Mouse (Mus musculus): ENCODE measurements around the gene Rpl36al. TPM values are rescaled to one million over a fixed set of nuclear protein-coding genes. Genes with fewer than 3 reads are reported as not detected.
A peak's percentile ranks its signal among the peaks of the same experiment; 100 is the strongest.

Rpl36al gene
- polyA plus RNA-seq, 1 experiment from 2014 or later, result 629 TPM

DNA sequence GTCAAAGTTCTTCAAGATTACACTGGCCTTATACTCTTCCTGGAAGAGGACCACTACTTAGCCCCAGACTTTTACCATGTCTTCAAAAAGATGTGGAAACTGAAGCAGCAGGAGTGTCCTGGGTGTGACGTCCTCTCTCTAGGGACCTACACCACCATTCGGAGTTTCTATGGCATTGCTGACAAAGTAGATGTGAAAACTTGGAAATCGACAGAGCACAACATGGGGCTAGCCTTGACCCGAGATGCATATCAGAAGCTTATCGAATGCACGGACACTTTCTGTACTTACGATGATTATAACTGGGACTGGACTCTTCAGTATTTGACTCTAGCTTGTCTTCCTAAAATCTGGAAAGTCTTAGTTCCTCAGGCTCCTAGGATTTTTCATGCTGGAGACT is 1.5 kb upstream of the Rpl36al start:
- peak overlapping the region; percentile 76 for H3K4me3 ChIP-seq (ENCODE audit: low read depth, low read length)
- peak overlapping the region; percentile 84; the same call in 1 of the 2 replicates for H3K9ac ChIP-seq (replicated peaks; ENCODE audit: low read depth, low read length)
- no peak overlapping the region for H3K27ac ChIP-seq (ENCODE audit: low read length)
- peaks cover 18% of the 10 kb centered on the region for H3K36me3 ChIP-seq (ENCODE audit: control insufficient read depth, insufficient read depth, low read length)
- WGBS, result 78% methylated on average over 7 of the region's 7 CpGs
- H3K27me3 ChIP-seq (ENCODE audit: control insufficient read depth, insufficient read depth, low read length), result no peaks in the 10 kb centered on the region
- peak overlapping the region; percentile 94 for H3K4me2 ChIP-seq (replicated peaks; ENCODE audit: low read depth, low read length)
- ATAC-seq (ENCODE audit: insufficient number of reproducible peaks, insufficient read depth, low FRiP score, low read depth), result no peak
- no peaks in the 10 kb centered on the region for H3K9me3 ChIP-seq (ENCODE audit: control insufficient read depth, low read depth, low read length)
- H3K4me1 ChIP-seq (ENCODE audit: control insufficient read depth, insufficient read depth, low read length), result peaks cover 15% of the 10 kb centered on the region

DNA sequence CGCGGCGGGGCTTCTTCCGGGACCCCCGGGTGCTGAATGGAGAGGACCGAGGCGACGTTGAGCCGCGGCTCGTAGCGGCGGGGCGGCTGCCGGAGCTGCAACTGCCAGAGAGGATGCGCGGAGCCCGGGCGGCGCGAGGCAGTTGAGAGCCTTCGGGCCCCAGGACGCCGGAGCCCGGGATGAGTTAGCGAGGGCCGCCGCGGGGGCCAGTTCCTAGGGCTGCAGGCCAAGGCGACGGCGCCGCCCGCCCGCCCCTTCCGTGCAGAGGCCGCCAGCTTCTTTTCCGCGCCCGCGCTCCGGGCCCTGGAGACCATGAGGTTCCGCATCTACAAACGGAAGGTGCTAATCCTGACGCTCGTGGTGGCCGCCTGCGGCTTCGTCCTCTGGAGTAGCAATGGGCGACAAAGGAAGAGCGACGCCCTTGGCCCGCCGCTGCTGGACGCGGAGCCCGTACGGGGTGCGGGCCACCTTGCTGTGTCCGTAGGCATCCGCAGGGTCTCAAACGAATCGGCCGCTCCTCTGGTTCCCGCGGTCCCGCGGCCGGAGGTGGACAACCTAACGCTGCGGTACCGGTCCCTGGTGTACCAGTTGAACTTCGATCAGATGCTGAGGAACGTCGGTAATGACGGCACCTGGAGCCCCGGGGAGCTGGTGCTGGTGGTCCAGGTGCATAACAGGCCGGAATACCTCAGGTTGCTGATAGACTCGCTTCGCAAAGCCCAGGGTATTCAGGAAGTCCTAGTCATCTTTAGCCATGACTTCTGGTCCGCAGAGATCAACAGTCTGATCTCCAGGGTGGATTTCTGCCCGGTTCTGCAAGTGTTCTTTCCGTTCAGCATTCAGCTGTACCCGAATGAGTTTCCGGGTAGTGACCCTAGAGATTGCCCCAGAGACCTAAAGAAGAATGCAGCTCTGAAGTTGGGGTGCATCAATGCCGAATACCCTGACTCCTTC is 736 bp upstream of the Rpl36al start:
- Histone ChIP-seq H3K27me3 (ENCODE audit: control insufficient read depth, insufficient read depth, low read length) (no peaks in the 10 kb centered on the region), H3K4me1 (ENCODE audit: control insufficient read depth, insufficient read depth, low read length) (peaks cover 15% of the 10 kb centered on the region), H3K4me3 (ENCODE audit: low read depth, low read length) (peak overlapping the region; percentile 76), H3K9me3 (ENCODE audit: control insufficient read depth, low read depth, low read length) (no peaks in the 10 kb centered on the region), H3K36me3 (ENCODE audit: control insufficient read depth, insufficient read depth, low read length) (peaks cover 12% of the 10 kb centered on the region), H3K9ac (replicated peaks; ENCODE audit: low read depth, low read length) (peak overlapping the region; percentile 84), H3K4me2 (replicated peaks; ENCODE audit: low read depth, low read length) (peak overlapping the region; percentile 94), H3K27ac (ENCODE audit: low read length) (peak overlapping the region; percentile 85; the same call in 1 of the 2 replicates)
- peak; percentile 59; the same call in 1 of the 2 replicates for ATAC-seq (ENCODE audit: insufficient number of reproducible peaks, insufficient read depth, low FRiP score, low read depth)
- 2% methylated on average over 75 of the region's 86 CpGs for WGBS

DNA sequence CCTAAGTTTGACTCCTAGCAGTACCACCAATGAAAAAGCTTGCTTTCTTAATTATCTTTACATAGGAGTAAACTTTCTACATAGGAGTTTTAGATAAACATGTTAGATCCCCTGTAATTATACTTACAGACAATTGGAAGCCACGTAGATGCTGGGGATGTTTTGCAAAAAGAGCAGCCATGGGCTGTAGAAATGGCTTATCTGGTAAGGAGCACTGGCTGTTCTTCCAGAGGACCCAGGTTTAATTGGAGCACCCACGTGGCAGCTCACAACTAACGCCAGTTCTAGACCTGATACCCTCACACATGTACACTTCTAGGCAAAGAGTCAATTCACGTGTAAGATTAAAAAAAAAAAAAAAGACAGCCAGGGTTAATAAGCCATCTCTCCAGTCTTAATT is 2.1 kb downstream of the Rpl36al start:
- Histone ChIP-seq H3K36me3 (ENCODE audit: control insufficient read depth, insufficient read depth, low read length) (peaks cover 7% of the 10 kb centered on the region), H3K27me3 (ENCODE audit: control insufficient read depth, insufficient read depth, low read length) (no peaks in the 10 kb centered on the region), H3K4me3 (ENCODE audit: low read depth, low read length) (no peak overlapping the region), H3K4me2 (replicated peaks; ENCODE audit: low read depth, low read length) (no peak overlapping the region), H3K9me3 (ENCODE audit: control insufficient read depth, low read depth, low read length) (no peaks in the 10 kb centered on the region), H3K9ac (replicated peaks; ENCODE audit: low read depth, low read length) (no peak overlapping the region), H3K4me1 (ENCODE audit: control insufficient read depth, insufficient read depth, low read length) (peaks cover 9% of the 10 kb centered on the region), H3K27ac (ENCODE audit: low read length) (no peak overlapping the region)
- WGBS, result 91% methylated on average over 4 of the region's 4 CpGs
- ATAC-seq (ENCODE audit: insufficient number of reproducible peaks, insufficient read depth, low FRiP score, low read depth), result no peak

DNA sequence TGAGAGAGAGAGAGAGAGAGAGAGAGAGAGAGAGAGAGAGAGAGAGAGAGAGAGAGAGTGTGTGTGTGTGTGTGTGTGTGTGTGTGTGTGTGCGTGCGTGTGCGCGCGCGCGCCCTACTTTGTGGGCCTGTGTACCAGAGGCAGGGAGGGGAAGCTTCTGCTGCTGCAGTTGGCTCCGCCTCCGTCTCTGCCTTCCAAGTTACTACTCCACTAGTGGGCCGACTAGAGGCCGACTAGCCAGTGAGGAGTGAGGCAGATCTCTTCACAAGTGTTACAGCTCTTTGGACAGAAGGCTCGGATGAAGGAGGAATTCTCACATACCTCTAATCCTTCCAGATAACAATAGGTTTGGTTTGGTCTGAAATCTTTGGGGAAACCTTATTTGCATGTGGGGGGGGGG is 4.5 kb downstream of the Rpl36al start:
- no peak for ATAC-seq (ENCODE audit: insufficient number of reproducible peaks, insufficient read depth, low FRiP score, low read depth)
- Histone ChIP-seq H3K36me3 (ENCODE audit: control insufficient read depth, insufficient read depth, low read length) (peaks cover 15% of the 10 kb centered on the region), H3K4me3 (ENCODE audit: low read depth, low read length) (no peak overlapping the region), H3K9me3 (ENCODE audit: control insufficient read depth, low read depth, low read length) (no peaks in the 10 kb centered on the region), H3K27ac (ENCODE audit: low read length) (no peak overlapping the region), H3K9ac (replicated peaks; ENCODE audit: low read depth, low read length) (no peak overlapping the region), H3K4me1 (ENCODE audit: control insufficient read depth, insufficient read depth, low read length) (no peaks in the 10 kb centered on the region), H3K4me2 (replicated peaks; ENCODE audit: low read depth, low read length) (no peak overlapping the region), H3K27me3 (ENCODE audit: control insufficient read depth, insufficient read depth, low read length) (no peaks in the 10 kb centered on the region)
- WGBS, result 62% methylated on average over 12 of the region's 12 CpGs

DNA sequence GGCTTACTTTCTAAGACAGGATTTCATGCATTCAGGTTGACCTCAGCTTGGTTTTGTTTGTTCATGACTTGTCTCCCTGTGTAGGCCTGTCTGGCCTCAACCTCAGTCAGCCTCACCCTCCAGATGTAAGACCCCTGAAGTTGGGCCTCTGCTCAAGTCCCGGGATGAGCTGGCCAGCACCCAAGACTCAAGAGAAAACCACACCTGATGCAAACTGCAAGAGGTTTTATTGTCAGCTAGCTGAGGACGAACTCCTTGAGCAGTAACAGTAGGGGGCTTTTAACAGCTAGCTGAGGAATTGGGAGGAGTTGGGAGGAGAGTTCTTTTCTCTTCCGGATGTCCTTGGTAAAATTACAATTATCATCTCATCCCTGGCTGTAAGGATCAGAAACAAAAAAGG is 6.4 kb downstream of the Rpl36al start:
- no peak overlapping the region for H3K27ac ChIP-seq (ENCODE audit: low read length)
- H3K27me3 ChIP-seq (ENCODE audit: control insufficient read depth, insufficient read depth, low read length), result no peaks in the 10 kb centered on the region
- H3K9me3 ChIP-seq (ENCODE audit: control insufficient read depth, low read depth, low read length), result no peaks in the 10 kb centered on the region
- H3K4me1 ChIP-seq (ENCODE audit: control insufficient read depth, insufficient read depth, low read length), result no peaks in the 10 kb centered on the region
- no peak for ATAC-seq (ENCODE audit: insufficient number of reproducible peaks, insufficient read depth, low FRiP score, low read depth)
- WGBS, result 86% methylated on average over 3 of the region's 3 CpGs
- H3K4me3 ChIP-seq (ENCODE audit: low read depth, low read length), result no peak overlapping the region
- H3K4me2 ChIP-seq (replicated peaks; ENCODE audit: low read depth, low read length), result no peak overlapping the region
- H3K9ac ChIP-seq (replicated peaks; ENCODE audit: low read depth, low read length), result no peak overlapping the region
- H3K36me3 ChIP-seq (ENCODE audit: control insufficient read depth, insufficient read depth, low read length), result peaks cover 15% of the 10 kb centered on the region

DNA sequence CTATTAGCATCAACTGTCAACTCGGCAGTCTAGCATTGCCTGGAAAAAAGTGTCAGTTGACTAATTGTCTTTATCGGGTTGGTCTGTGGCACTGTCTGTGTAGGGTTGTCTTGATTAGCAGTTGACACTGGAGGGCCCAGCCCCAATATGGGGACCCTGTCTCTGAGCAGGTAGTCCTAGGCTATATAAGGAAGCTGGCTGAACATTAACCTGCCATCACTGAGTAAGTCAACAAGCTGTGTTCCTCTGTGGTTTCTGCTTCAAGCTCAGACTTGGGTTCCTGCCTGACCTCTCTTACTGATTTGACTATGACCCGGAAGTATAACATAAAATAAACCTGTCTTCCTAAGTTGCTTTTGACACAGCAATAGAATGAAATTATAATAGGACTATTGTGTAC is 7.9 kb downstream of the Rpl36al start:
- Histone ChIP-seq H3K27me3 (ENCODE audit: control insufficient read depth, insufficient read depth, low read length) (no peaks in the 10 kb centered on the region), H3K9ac (replicated peaks; ENCODE audit: low read depth, low read length) (no peak overlapping the region), H3K36me3 (ENCODE audit: control insufficient read depth, insufficient read depth, low read length) (peaks cover 11% of the 10 kb centered on the region), H3K4me1 (ENCODE audit: control insufficient read depth, insufficient read depth, low read length) (no peaks in the 10 kb centered on the region), H3K9me3 (ENCODE audit: control insufficient read depth, low read depth, low read length) (no peaks in the 10 kb centered on the region), H3K27ac (ENCODE audit: low read length) (no peak overlapping the region), H3K4me3 (ENCODE audit: low read depth, low read length) (no peak overlapping the region), H3K4me2 (replicated peaks; ENCODE audit: low read depth, low read length) (no peak overlapping the region)
- ATAC-seq (ENCODE audit: insufficient number of reproducible peaks, insufficient read depth, low FRiP score, low read depth), result no peak
- WGBS, result 82% methylated on average over 3 of the region's 3 CpGs

DNA sequence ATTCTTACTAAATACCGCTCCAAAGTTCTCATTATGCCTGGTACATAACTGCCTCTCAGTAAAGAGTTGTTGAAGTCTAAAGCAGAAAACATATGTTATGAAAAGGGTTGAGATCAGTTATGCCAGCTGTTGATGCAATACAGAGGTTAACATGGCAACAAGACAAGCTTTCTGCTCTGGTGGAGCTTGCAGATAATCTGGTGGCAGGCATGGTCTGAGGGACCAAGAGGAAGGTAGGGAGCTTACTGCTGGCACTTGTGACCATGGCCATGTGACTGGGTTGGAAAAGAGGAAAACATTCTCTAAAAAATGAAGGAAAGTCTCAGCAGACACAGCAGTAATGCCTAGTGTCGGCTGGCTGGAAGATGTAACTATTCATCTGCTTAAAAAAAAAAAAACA is 12.6 kb downstream of the Rpl36al start:
- no peaks in the 10 kb centered on the region for H3K27me3 ChIP-seq (ENCODE audit: control insufficient read depth, insufficient read depth, low read length)
- no peak overlapping the region for H3K4me2 ChIP-seq (replicated peaks; ENCODE audit: low read depth, low read length)
- 0 out of 2 replicates have a peak, but pooled peaks cover 8% of the 10 kb centered on the region for H3K4me1 ChIP-seq (ENCODE audit: control insufficient read depth, insufficient read depth, low read length)
- no peak for ATAC-seq (ENCODE audit: insufficient number of reproducible peaks, insufficient read depth, low FRiP score, low read depth)
- 90% methylated on average over 2 of the region's 2 CpGs for WGBS
- peaks cover 8% of the 10 kb centered on the region for H3K36me3 ChIP-seq (ENCODE audit: control insufficient read depth, insufficient read depth, low read length)
- no peak overlapping the region for H3K27ac ChIP-seq (ENCODE audit: low read length)
- H3K9ac ChIP-seq (replicated peaks; ENCODE audit: low read depth, low read length), result no peak overlapping the region
- H3K9me3 ChIP-seq (ENCODE audit: control insufficient read depth, low read depth, low read length), result no peaks in the 10 kb centered on the region
- no peak overlapping the region for H3K4me3 ChIP-seq (ENCODE audit: low read depth, low read length)

DNA sequence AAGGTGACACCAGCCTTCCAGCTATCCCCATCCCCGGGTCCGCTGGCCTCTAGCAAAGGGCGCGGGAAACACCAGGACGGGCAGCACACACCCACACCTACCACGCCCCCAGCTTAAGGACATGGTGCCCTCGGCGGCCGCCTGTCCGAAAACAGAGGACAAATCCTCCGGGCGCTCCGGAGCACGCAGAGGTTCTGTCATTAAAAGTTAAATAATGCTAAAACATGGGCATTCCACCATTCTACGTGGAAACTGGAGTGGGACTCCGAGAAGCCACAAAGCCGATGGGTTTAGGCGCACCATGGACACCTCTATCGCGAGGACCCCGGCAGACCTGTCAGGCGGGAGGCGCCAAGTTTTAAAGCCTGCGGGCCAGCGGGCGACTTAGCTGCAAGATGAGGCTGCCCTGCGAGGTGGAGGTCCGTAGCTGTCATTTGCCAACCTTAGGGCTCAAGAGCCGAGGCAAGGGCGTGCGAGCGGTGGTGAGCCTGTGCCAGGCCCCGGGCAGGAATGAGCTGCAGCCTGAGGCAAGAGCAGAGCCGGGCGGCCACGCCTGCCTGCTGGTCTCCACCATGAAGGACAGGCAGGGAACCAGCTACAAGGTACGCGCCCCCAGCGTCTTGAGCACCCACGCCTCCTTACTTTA is 15.3 kb downstream of the Rpl36al start, which contains the start of gene Lrr1:
TSS of gene Lrr1 (plus strand) at position 354 of the 646 bp plus-strand sequence.
- 0 out of 2 replicates have a peak, but pooled peaks cover 8% of the 10 kb centered on the region for H3K4me1 ChIP-seq (ENCODE audit: control insufficient read depth, insufficient read depth, low read length)
- WGBS, result 1% methylated on average over 40 of the region's 40 CpGs

More for the DNA sequence above, 15.3 kb downstream of the Rpl36al start, which contains the start of gene Lrr1:
- Histone ChIP-seq H3K4me3 (ENCODE audit: low read depth, low read length) (peak within 1 kb of the TSS; percentile 89), H3K4me2 (replicated peaks; ENCODE audit: low read depth, low read length) (peak within 1 kb of the TSS; percentile 69), H3K9me3 (ENCODE audit: control insufficient read depth, low read depth, low read length) (no peaks in the 10 kb centered on the region), H3K27me3 (ENCODE audit: control insufficient read depth, insufficient read depth, low read length) (no peaks in the 10 kb centered on the region), H3K27ac (ENCODE audit: low read length) (peak within 1 kb of the TSS; percentile 81), H3K36me3 (ENCODE audit: control insufficient read depth, insufficient read depth, low read length) (no peaks in the 10 kb centered on the region), H3K9ac (replicated peaks; ENCODE audit: low read depth, low read length) (peak within 1 kb of the TSS; percentile 58)
- ATAC-seq (ENCODE audit: insufficient number of reproducible peaks, insufficient read depth, low FRiP score, low read depth), result peak; percentile 91

Data from stomach, embryonic 14.5 days (tissue).